Mouse (Mus musculus) spleen, postnatal 14 days (tissue): ENCODE measurements around the gene Tmc6.
A peak's percentile ranks its signal among the peaks of the same experiment; 100 is the strongest.
"Not testable (repeated sequence)": the region's sequence is repeated elsewhere in the genome, so short reads cannot be mapped to it uniquely, and the experiment has no call there.

ENCODE experiments used
- DNase-seq, 2 experiments: peaks; one replicate each; pipeline ENCODE4 v3.0.0; 2021 to 2022; ENCODE audit warnings: low spot score in 2 of 2

The Tmc6 gene

GRCm38 (mm10) chr11:117781993-117782704, at the start of gene Tmc6, which contains the start of gene Tmc8:
Gene Tmc6 (minus strand): TSS chr11:117782198.
Gene Tmc8 (plus strand): TSS chr11:117782076.
- DNase-seq, result peak; percentile 69 to 75

- DNase-seq, result peak; percentile 59 to 67
These were observed 48.4 kb upstream of the Tmc6 start for GRCm38 (mm10) chr11:117830401-117830800.

- DNase-seq, result no peak
These were observed 47.7 kb upstream of the Tmc6 start for GRCm38 (mm10) chr11:117829671-117830215.

- DNase-seq, result no peak
These were observed 47.0 kb upstream of the Tmc6 start for GRCm38 (mm10) chr11:117828888-117829604.

GRCm38 (mm10) chr11:117828149-117828887, 46.3 kb upstream of the Tmc6 start:
- peak; percentile 60 to 69 for DNase-seq

- DNase-seq, result no peak
These were observed 45.4 kb upstream of the Tmc6 start for GRCm38 (mm10) chr11:117827386-117827785.

GRCm38 (mm10) chr11:117826916-117827315, 44.9 kb upstream of the Tmc6 start:
- no peak for DNase-seq

GRCm38 (mm10) chr11:117826164-117826563, 44.2 kb upstream of the Tmc6 start:
- DNase-seq, result no peak

GRCm38 (mm10) chr11:117825333-117826101, 43.5 kb upstream of the Tmc6 start, which contains the start of the genes Afmid and Tk1:
Gene Afmid (plus strand): TSS chr11:117825924.
Gene Tk1 (minus strand): TSS chr11:117826092.
- DNase-seq, result peak; percentile 59 to 64

- DNase-seq, result peak; percentile 68 to 82
These were observed 42.3 kb upstream of the Tmc6 start for GRCm38 (mm10) chr11:117824060-117824969.

- no peak for DNase-seq
These were observed 41.4 kb upstream of the Tmc6 start for GRCm38 (mm10) chr11:117823411-117823810.

GRCm38 (mm10) chr11:117822728-117823241, 40.8 kb upstream of the Tmc6 start:
- no peak for DNase-seq

GRCm38 (mm10) chr11:117821868-117822267, 39.9 kb upstream of the Tmc6 start:
- DNase-seq, result no peak

GRCm38 (mm10) chr11:117820173-117820572, 38.2 kb upstream of the Tmc6 start:
- no peak for DNase-seq

- DNase-seq, result no peak
These were observed 37.1 kb upstream of the Tmc6 start for GRCm38 (mm10) chr11:117819095-117819494.

GRCm38 (mm10) chr11:117816389-117816996, 34.5 kb upstream of the Tmc6 start:
- DNase-seq, result no peak

- DNase-seq, result not testable (repeated sequence)
These were observed 33.9 kb upstream of the Tmc6 start for GRCm38 (mm10) chr11:117815850-117816249.

GRCm38 (mm10) chr11:117814704-117815366, 32.8 kb upstream of the Tmc6 start:
- DNase-seq, result no peak

- no peak for DNase-seq
These were observed 31.9 kb upstream of the Tmc6 start for GRCm38 (mm10) chr11:117813867-117814266.
